Mouse (Mus musculus) hindbrain, embryonic 10.5 days (tissue): Measurements from ENCODE around the gene A630073D07Rik. TPM values are rescaled to one million over a fixed set of nuclear protein-coding genes. Genes with fewer than 3 reads are reported as not detected.
"Not testable (repeated sequence)": the region's sequence is repeated elsewhere in the genome, so short reads cannot be mapped to it uniquely, and the experiment has no call there.

Experiments
- DNase-seq: peaks from one replicate; pipeline ENCODE4 v3.0.0-alpha.2; 2017; ENCODE audit warnings: low spot score
- H3K27ac ChIP-seq: fragments of 300-500 bp; sonication (generic); 2 replicates; pipeline ENCODE4 v1.5.1; 2016; ENCODE audit warnings: mild to moderate bottlenecking, moderate library complexity
- H3K27me3 ChIP-seq: fragments of 300-500 bp; sonication (generic); 2 replicates; pipeline ENCODE4 v1.6.1; 2016; ENCODE audit warnings: mild to moderate bottlenecking; ENCODE audit not compliant: poor library complexity, insufficient read depth, severe bottlenecking
- H3K36me3 ChIP-seq: fragments of 300-500 bp; sonication (generic); 2 replicates; pipeline ENCODE4 v1.6.1; 2016; ENCODE audit warnings: mild to moderate bottlenecking, moderate library complexity
- H3K4me1 ChIP-seq: fragments of 300-500 bp; sonication (generic); replicated peaks from 2 replicates; pipeline ENCODE4 v1.6.1; 2016; ENCODE audit warnings: mild to moderate bottlenecking
- H3K4me3 ChIP-seq: fragments of 300-500 bp; sonication (generic); 2 replicates; pipeline ENCODE4 v1.5.1; 2016; ENCODE audit warnings: mild to moderate bottlenecking, moderate library complexity
- H3K9me3 ChIP-seq: fragments of 300-500 bp; sonication (generic); 2 replicates; pipeline ENCODE4 v1.6.1; 2016; ENCODE audit warnings: mild to moderate bottlenecking, moderate library complexity
- WGBS: fragments of 180-500 bp; shearing (Covaris S2); methylation state at CpG from one replicate; pipeline ENCODE4 v1.1.7; 2016; 5-methylcytosine and 5-hydroxymethylcytosine counted together
- polyA plus RNA-seq: library from polyadenylated mRNA; unstranded; fragments of >200 nt; fragmentation: Nextera tagmentation; extraction: Ambion mirVana; gene quantifications from 2 replicates; pipeline ENCODE4 v1.2.1, GENCODE M21; 2016

Gene A630073D07Rik
- polyA plus RNA-seq: not detected in 2 replicates

DNA sequence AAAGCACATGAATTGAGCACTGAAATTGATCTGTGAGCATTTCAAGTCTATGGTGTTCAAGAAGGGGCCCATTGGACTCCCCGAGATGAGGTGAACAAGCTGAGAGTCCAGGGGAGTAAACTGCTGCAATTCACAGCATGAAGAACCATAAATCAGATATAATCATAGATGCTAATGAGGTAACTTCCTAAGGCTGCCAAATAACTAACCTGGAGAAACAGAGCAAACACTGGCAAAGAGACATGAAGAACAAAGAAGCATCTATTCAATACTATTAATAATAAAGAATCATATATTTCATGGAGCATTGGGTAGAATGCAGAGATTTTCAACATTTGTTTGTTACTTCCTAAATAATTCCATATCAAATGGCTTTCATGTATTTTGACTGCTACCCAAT lies at the start of gene A630073D07Rik:
A630073D07Rik (minus strand) TSS at position 101 of the 400 bp plus-strand sequence.
- DNase-seq: no peak
- Histone ChIP-seq H3K9me3 (no peaks in the 10 kb centered on the region), H3K36me3 (no peaks in the 10 kb centered on the region), H3K4me3 (no peak within 1 kb of the TSS), H3K27me3 (no peaks in the 10 kb centered on the region), H3K4me1 (no peaks in the 10 kb centered on the region), H3K27ac (no peak within 1 kb of the TSS)
- 93% methylated on average over 1 of the region's 1 CpGs for whole genome bisulfite sequencing

DNA sequence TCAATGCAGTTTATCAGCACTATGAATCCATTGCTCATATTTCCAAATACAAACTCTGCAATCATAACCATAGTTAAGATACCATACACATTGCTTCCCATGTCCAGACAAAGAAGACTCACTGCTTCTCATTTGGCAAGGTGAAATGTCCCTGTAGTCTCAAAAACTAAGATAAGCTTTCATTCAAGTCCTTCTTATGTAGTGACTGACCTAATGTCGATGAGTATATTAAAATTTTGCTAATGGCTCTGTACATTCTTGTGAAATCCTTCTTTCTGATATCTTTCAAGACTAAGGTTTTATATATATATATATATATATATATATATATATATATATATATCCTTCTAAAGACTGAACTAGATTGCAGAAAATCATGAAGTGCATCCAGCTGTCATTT lies 49.6 kb upstream of the A630073D07Rik start, which contains the start of gene Tas2r121:
Tas2r121 (minus strand) TSS at position 101 of the 400 bp plus-strand sequence.
- no peaks in the 10 kb centered on the region for H3K4me1 ChIP-seq
- no peaks in the 10 kb centered on the region for H3K27me3 ChIP-seq
- no peak for DNase-seq
- WGBS: 83% methylated on average over 1 of the region's 1 CpGs
- no peaks in the 10 kb centered on the region for H3K36me3 ChIP-seq
- no peak within 1 kb of the TSS for H3K27ac ChIP-seq
- no peaks in the 10 kb centered on the region for H3K9me3 ChIP-seq
- H3K4me3 ChIP-seq: no peak within 1 kb of the TSS

DNA sequence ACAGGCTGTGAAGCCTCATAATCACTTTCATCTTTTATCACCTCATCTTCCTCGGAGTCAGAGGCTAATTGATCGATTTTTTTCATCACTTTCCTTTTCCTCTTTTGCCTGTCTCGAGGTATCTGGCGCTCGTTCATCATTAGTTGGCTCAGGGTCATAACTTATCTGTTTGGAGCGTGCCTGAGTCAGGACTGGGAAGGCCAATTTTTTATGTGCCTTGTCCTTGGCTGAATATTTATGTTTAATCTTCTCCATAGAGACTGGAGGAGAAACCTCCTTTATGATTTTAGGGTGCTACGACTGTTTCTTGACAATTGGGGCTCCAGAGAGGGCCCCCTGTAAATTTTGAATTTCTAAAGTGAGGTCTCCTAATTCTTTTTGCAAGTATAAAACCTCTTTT lies 40.3 kb upstream of the A630073D07Rik start:
- DNase-seq, H3K4me1 ChIP-seq, H3K36me3 ChIP-seq, H3K4me3 ChIP-seq, H3K9me3 ChIP-seq, H3K27me3 ChIP-seq, H3K27ac ChIP-seq: not testable (repeated sequence)
- WGBS: 90% methylated on average over 7 of the region's 7 CpGs

DNA sequence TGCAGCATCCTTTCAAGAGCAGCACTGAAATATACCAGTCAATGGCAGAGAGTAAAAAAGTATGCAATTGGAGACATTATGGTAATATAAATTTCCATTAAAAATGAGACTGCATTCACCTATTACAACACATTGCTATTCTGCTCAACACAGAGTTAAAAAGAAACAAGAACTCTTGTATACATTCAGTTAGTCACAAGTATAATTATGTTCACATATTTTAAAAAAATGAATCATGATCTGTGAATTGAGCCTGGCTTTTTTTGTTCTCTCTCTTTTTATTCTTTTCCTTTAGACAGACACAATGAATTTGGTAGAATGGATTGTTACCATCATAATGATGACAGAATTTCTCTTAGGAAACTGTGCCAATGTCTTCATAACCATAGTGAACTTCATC lies 5.3 kb upstream of the A630073D07Rik start, which contains the start of gene Tas2r120:
Tas2r120 (plus strand) TSS at position 301 of the 400 bp plus-strand sequence.
- Histone ChIP-seq H3K4me3 (no peak within 1 kb of the TSS), H3K27ac (no peak within 1 kb of the TSS), H3K4me1 (no peaks in the 10 kb centered on the region), H3K9me3 (no peaks in the 10 kb centered on the region), H3K36me3 (no peaks in the 10 kb centered on the region), H3K27me3 (no peaks in the 10 kb centered on the region)
- no peak for DNase-seq

DNA sequence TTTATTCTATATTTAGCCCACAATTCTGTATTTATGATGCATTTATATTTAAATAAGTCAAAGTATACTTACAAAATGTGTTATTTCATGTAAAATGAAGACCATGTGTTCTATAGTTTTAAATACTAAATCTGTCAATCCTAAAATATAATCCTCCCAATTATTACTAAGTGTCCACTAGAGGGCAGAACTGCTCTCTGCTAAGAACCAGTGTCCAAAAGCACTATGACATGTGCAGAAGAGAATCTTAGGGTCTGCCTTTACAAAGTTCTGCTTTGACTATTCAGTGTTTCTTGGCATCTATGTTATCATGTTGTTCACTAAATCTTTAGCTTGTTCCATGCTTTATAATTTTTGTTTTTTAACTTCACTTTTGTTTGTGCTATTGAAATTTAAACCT lies 1.9 kb downstream of the A630073D07Rik start:
- H3K9me3 ChIP-seq: no peaks in the 10 kb centered on the region
- H3K4me1 ChIP-seq: no peaks in the 10 kb centered on the region
- no peak for DNase-seq
- H3K4me3 ChIP-seq: no peak overlapping the region
- H3K36me3 ChIP-seq: no peaks in the 10 kb centered on the region
- H3K27me3 ChIP-seq: no peaks in the 10 kb centered on the region
- H3K27ac ChIP-seq: no peak overlapping the region

DNA sequence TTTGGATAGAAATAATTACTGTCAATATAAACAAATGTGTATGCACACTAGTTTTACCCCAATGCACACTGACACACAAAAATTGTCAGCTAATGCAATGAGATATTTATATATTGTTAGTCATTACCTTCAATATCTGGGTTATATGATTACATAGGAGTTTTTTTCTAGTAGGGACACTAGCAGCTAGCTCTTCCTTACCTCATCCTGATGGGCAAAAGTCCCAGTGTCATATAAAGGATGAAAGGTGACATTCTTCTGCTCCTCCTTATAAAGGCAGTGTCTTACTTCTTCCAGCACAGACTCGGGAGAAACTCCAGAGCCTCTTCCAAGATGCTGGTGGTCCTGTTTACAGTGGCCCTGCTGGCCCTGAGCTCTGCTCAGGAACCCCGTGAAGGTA lies 55.7 kb downstream of the A630073D07Rik start, which contains the start of gene Prp2:
Prp2 (plus strand) TSS at position 301 of the 400 bp plus-strand sequence.
- not testable (repeated sequence) for H3K4me3 ChIP-seq, H3K36me3 ChIP-seq, H3K27me3 ChIP-seq, H3K4me1 ChIP-seq, H3K27ac ChIP-seq, H3K9me3 ChIP-seq, DNase-seq
- WGBS: 83% methylated on average over 2 of the region's 2 CpGs

Other genes starting within 250 kb of the A630073D07Rik start
- not detected in 2 replicates for gene Prh1, start 81.7 kb downstream of the A630073D07Rik start, polyA plus RNA-seq
- gene Prp2, start 55.6 kb downstream of the A630073D07Rik start, polyA plus RNA-seq: not detected in 2 replicates
- not detected in 2 replicates for gene Tas2r120, start 5.4 kb upstream of the A630073D07Rik start, polyA plus RNA-seq
- gene Tas2r121, start 49.5 kb upstream of the A630073D07Rik start, polyA plus RNA-seq: not detected in 2 replicates
- not detected in 2 replicates for gene Tas2r122, start 60.4 kb upstream of the A630073D07Rik start, polyA plus RNA-seq
- not detected in 2 replicates for gene Tas2r115, start 86.5 kb upstream of the A630073D07Rik start, polyA plus RNA-seq
- not detected in 2 replicates for gene Tas2r124, start 103.2 kb upstream of the A630073D07Rik start, polyA plus RNA-seq
- not detected in 2 replicates for gene Tas2r102, start 110.6 kb upstream of the A630073D07Rik start, polyA plus RNA-seq
- gene Tas2r136, start 126.6 kb upstream of the A630073D07Rik start, polyA plus RNA-seq: not detected in 2 replicates
- gene Tas2r117, start 151.3 kb upstream of the A630073D07Rik start, polyA plus RNA-seq: not detected in 2 replicates
- gene Tas2r123, start 195.6 kb upstream of the A630073D07Rik start, polyA plus RNA-seq: not detected in 2 replicates
- gene Tas2r116, start 203.9 kb upstream of the A630073D07Rik start, polyA plus RNA-seq: not detected in 2 replicates
- gene Tas2r110, start 216.5 kb upstream of the A630073D07Rik start, polyA plus RNA-seq: not detected in 2 replicates
- not detected in 2 replicates for gene Tas2r113, start 241.5 kb upstream of the A630073D07Rik start, polyA plus RNA-seq